Mouse (Mus musculus) right cerebral cortex, postnatal 10 days (tissue): ENCODE measurements at regions not wholly inside any gene's neighbourhood (a gene's known extent, or its start where the extent isn't known, plus 50 kb on each side); places are given as distances from the start of the nearest gene placed in this dataset.

ENCODE experiments used
- DNase-seq, 2 experiments: peaks; one replicate each; pipeline ENCODE4 v3.0.0; 2021; ENCODE audit warnings: low spot score in 2 of 2

- DNase-seq: no peak
Measured at GRCm38 (mm10) chr17:52196811-52197210, 363.7 kb upstream of the Satb1 start.

GRCm38 (mm10) chr17:52195804-52196203 lies 362.7 kb upstream of the Satb1 start:
- DNase-seq: no peak

- DNase-seq: no peak
Measured at GRCm38 (mm10) chr17:52191064-52191682, 358.1 kb upstream of the Satb1 start.

GRCm38 (mm10) chr17:52182706-52183105 lies 349.6 kb upstream of the Satb1 start:
- no peak for DNase-seq

GRCm38 (mm10) chr17:52177996-52178395 lies 344.9 kb upstream of the Satb1 start:
- DNase-seq: no peak

GRCm38 (mm10) chr17:52168076-52168838 lies 335.2 kb upstream of the Satb1 start:
- no peak for DNase-seq

- no peak for DNase-seq
Measured at GRCm38 (mm10) chr17:52167658-52168057, 334.6 kb upstream of the Satb1 start.

- no peak for DNase-seq
Measured at GRCm38 (mm10) chr17:52165891-52166485, 332.9 kb upstream of the Satb1 start.

- DNase-seq: no peak
Measured at GRCm38 (mm10) chr17:52162559-52163397, 329.7 kb upstream of the Satb1 start.

- no peak for DNase-seq
Measured at GRCm38 (mm10) chr17:52150496-52150895, 317.4 kb upstream of the Satb1 start.

- no peak for DNase-seq
Measured at GRCm38 (mm10) chr17:52149834-52150233, 316.7 kb upstream of the Satb1 start.

- DNase-seq: no peak
Measured at GRCm38 (mm10) chr17:52149068-52149467, 316.0 kb upstream of the Satb1 start.

- DNase-seq: no peak
Measured at GRCm38 (mm10) chr17:52103891-52104290, 270.8 kb upstream of the Satb1 start.

- no peak for DNase-seq
Measured at GRCm38 (mm10) chr17:52085834-52086233, 252.7 kb upstream of the Satb1 start.

- DNase-seq: no peak
Measured at GRCm38 (mm10) chr17:52084455-52084854, 251.4 kb upstream of the Satb1 start.

GRCm38 (mm10) chr17:52079316-52079715 lies 246.2 kb upstream of the Satb1 start:
- no peak for DNase-seq

- DNase-seq: peak in 1 of 2 experiments; percentile 25
Measured at GRCm38 (mm10) chr17:52078496-52078895, 245.4 kb upstream of the Satb1 start.

- no peak for DNase-seq
Measured at GRCm38 (mm10) chr17:52077951-52078350, 244.9 kb upstream of the Satb1 start.

- no peak for DNase-seq
Measured at GRCm38 (mm10) chr17:52076746-52077145, 243.7 kb upstream of the Satb1 start.

GRCm38 (mm10) chr17:52067721-52068120 lies 234.6 kb upstream of the Satb1 start:
- DNase-seq: no peak

- DNase-seq: no peak
Measured at GRCm38 (mm10) chr17:52064618-52065017, 231.5 kb upstream of the Satb1 start.

GRCm38 (mm10) chr17:52063121-52063520 lies 230.0 kb upstream of the Satb1 start:
- no peak for DNase-seq
